Mouse (Mus musculus): ENCODE results near the gene Gdap2. TPM values are rescaled to one million over a fixed set of nuclear protein-coding genes. Genes with fewer than 3 reads are reported as not detected.

Gene Gdap2
- total RNA-seq, 4 experiments from 2014 or later, result 7.6 to 9.3 (median 7.8) TPM

DNA sequence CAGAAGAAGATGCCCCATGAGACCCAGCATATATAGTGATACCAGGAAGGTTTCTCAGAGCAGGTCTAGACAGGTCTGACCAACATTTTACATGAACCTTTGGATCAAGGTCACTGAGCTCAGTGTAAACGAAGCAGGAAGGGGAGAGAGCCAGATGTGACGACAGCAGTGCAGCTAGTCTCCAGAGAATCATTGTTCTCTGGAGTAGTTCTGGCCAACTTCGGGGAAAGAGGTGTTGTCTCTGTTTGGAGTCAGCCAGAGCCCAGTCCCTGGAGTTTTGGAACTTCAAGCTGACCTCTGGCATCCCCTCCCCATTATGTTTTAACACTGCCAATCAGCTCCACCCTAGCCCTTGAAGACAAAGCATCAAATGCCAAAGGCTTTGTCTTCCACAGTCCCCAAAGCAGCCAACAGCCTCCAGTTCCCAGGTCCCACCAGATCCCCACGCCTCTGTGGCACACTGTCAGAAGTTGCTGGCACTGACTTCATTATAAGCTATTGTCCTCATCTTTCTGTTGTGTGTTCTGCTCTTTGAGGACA lies 84.2 kb downstream of the Gdap2 start:
- DNase-seq (ENCODE audit: low spot score), result no peak

Other genes starting within 250 kb of the Gdap2 start
- gene Wdr3, start within 50 bp of the Gdap2 start, total RNA-seq (2022), result 10 to 100 TPM in 3 of 4 experiments, 1 to 10 TPM in 1; 7.3 to 12.9 (median 11.5) TPM